Mouse (Mus musculus) NIH3T3 (cell line): Measurements from ENCODE around the gene Ppp1r12b.
A peak's percentile ranks its signal among the peaks of the same experiment; 100 is the strongest.

Experiments used
- DNase-seq: peaks from one replicate; pipeline ENCODE4 v3.0.0-alpha.2; 2012; ENCODE audit warnings: low read depth

Ppp1r12b gene

DNA sequence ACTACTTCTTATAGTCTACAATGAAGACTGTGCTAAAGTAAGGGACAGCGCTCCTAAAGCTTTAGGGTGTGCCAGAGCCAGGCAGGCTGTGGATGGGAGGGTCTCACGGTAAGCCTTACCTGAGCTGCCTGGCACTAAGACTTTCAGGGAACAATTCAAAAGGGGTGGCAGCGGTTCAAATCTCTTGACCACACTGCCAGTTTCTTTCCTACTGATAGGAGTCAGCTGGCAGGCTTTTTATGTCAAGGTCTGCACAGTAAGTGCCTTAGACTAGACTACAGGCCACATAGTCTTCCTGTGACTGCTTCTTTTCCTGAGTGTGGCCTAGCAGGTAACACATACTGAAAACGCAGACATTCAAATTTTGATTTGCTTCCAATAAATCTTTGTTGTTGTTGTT is 192.5 kb downstream of the Ppp1r12b start:
- DNase-seq, result no peak

DNA sequence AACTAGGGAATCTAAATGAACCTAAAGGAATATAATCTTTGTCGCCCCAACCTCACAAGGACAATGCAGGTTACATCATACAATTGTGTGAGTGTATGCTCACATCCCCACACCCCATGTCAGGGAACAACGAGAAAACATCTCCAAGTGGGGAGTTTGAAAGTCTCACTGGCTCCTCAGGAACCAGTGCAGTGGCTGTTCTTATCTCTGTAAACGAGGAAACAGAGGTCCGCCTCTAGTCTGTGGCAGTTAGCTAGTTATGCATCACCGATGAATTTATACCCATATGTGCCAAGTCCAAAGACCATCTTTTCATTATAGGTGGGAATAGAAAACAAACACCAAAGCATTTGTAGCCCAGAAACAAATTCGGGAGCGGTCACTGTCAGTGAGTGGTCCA is 194.2 kb downstream of the Ppp1r12b start:
- DNase-seq, result no peak

DNA sequence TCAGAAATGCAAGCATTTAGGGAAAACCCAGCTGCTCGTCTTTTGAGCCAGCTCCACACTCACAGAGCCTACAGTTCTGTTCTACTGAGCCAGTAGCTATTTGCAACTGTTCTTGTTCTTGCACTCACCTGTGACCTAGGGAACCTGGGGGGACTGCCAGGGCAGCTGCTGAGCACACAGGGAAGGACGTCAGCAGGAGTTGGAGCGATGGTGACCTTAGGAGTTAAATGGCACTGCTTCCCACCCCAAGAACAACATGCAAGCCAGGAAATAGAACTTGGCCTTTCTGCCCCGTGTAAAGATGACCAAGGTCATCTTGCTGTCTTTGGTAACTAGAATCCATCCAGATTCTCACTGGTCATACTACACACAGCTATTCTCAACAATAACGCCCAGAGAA is 195.1 kb downstream of the Ppp1r12b start:
- DNase-seq, result no peak

DNA sequence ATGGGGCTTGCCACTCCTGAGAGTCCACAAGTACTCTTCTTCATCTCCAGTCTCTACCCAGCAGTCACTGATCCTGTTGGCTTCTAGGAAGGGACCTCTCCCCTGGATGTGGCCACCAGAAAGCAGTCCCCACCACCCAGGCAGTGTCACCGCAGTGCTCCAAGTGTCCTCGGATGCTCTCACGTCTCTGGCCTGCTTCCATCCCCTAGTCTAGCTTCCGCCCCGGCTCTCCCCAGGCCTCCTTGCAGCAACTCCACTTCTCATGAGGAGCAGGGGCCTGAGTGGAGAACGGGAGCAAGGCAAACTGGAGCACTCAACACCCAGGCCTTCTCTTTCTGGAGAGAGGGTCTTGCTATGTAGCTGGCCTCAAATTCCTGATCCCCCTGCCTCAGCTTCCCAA is 196.6 kb downstream of the Ppp1r12b start:
- no peak for DNase-seq

DNA sequence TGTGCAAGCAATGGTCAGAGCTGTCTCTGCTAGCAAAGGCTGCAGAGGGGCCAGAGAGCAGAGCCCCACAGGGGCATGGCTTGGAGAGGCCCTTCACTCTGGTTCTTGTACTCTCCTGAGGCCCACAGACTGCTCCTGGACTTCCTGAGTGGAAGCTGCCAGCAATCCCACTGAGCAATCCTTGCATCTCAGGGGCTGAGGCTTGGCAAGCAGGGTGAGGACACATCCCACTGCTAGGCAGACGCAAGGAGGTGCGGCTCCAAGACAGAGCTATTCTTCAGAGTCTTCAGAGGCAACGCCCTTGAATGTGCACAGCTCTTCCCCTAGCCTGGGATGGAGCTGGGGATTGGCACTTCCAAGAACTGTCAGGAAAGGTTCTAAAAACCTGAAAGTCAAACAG is 198.5 kb downstream of the Ppp1r12b start:
- DNase-seq, result peak; percentile 62

DNA sequence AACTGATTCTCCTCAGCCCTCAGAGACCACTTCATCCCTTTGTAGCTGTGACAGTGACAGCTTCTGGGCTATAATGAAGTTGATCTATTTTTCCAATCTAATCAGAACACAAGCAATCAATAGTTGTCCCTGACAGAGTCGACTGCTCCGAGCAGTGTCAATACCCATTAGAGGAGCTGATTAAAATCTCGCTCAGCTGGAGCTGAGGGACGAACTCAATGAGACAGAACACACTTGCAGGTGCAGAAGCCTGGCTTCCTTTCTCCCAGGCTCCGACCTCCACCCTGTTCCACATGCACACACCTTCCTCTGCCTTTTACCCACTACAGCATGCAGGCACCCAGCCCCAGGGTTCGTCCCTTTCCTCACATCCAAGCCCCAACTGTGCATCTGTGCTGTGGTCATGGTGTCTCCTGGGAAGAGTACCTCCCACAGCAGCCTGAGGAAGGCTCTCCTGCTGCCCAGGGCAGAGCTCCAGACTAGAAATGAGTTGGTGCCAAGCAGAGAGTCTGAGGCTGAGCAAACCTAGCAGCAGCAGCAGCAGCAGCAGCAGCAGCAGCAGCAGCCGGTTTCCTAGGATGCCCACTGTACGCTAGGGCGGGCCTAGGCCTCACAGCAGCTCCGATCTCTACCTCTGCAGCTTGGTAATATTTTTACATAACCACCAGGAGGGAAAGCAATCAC is 199.4 kb downstream of the Ppp1r12b start:
- no peak for DNase-seq

DNA sequence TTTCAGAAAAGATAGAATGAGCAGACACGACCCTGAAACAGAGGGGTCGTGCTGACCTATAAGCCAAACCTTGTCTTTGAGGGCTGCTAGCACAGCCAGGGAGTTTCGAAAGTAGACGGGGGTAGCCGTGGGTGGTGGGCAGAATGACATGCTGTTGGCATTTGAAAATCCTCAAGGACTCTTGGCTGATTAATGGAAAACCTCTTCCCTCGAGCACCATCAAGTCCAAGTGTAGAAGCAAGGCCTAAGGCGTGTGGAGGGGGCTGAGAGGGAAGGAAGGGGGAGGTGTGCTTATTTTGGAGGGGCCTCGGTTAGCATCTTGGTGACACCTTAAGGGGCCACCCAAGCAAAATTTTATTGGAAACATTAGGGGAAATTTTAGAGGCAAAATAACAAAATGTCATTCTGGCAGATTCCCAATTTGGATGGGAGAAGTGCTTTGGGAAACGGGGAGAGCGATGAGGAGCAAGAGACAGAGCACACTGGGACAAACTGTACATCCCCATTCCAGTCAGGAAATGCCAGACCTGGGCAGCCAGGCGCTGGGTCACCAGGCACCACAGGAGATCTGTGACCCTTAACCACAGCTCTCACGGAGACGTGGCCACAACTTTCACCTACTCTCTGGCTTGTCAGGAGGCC is 200.1 kb downstream of the Ppp1r12b start:
- no peak for DNase-seq

DNA sequence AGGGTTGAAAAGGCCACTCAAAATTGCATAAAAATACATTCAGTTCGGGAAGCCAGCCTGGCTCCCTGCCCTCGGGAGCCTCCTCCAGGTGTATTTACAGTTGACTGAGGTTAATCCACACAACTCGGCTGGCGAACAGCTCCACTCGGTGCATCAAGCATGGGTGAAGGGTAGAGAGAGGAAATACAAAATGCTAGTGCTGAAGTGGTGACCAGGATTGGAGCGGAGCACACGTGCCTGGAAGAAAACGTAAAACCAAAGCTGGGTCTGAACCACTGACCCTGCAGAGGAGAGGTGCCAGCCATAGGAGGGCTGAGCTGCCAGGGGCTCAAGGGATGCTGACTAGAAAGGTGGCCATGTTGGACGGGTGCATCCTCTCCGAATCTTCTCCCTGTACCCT is 200.9 kb downstream of the Ppp1r12b start:
- no peak for DNase-seq

DNA sequence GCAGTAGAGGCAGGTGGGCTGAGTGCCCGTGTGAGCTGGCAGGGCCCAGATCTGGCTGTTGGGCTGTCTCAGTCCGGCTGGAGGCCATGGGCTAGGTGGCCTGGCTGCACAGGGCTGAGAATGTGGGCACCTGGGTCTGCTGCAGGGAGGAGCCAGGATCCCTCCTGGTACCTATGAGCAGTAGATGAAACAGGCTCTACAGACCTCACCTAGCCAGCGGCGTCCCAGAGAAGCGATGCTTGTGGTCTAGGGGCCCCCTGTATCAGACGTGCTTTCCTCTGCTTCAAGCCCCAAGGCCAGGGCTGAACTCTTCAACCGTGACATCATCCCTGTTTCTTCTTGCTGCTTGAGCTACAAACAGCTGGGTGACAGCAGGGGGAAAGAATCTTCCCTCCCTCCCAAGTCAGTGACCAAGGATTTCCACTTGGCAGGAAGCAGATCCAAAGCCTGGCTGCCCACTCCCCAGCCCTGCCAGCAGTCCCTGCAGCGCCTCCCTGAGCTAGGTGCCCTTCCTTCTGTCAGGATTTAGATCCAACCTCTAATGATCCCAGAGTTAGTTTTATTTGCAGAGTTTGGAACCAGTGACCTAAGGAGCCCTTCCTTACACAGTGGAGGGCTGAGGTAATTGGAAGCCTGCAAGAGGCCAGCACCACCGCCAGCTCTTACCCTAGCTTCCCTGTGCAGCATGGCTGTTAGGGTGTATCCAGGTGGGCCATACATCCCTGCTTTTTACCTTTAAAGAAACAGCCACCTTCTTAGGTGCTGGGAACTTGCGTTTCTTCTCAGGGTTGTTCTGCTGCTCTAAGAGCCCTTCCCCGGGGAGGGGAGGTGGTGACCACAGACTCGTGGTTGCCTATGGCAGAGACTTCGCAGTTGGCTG is 201.8 kb downstream of the Ppp1r12b start:
- peak; percentile 79 for DNase-seq

DNA sequence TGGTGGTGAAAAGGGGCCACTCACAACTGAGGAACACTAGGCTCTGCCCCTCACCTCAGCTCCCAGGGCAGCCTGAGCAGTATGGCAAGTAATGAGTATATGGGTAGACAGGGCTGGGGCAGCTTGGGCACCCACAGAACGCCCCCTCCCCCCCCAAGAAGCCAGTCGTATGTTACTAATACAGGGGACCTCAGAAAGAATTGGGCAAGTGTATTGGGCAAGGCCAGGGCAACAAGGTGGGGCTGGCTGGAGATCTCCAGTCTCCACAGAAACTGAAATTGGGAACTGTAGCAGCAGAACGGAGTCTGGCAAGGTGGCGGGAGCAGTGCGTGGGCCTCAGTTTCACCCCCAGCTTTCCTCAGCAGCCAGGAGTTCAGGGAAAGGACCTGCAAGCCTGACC is 203.3 kb downstream of the Ppp1r12b start:
- DNase-seq, result no peak

DNA sequence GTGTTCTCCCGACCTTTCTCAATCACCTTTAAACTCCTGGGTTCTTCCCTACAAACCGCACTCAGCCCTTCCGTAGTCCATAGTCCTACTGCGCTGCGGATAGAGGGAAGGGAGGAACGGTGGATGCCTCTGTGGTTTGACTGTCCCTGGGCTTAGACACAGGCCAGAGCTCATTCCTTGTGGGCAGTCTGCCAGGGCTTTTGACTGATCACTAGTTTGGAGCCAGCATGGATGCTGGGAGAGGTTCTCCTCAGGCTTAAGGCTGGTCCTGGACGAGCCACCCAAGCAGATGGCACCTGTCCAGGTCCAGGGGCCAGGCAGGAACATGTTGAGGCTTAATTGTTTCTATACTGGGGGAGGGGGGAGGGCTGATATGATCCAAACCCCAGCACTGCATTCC is 205.9 kb downstream of the Ppp1r12b start:
- DNase-seq, result peak; percentile 62

DNA sequence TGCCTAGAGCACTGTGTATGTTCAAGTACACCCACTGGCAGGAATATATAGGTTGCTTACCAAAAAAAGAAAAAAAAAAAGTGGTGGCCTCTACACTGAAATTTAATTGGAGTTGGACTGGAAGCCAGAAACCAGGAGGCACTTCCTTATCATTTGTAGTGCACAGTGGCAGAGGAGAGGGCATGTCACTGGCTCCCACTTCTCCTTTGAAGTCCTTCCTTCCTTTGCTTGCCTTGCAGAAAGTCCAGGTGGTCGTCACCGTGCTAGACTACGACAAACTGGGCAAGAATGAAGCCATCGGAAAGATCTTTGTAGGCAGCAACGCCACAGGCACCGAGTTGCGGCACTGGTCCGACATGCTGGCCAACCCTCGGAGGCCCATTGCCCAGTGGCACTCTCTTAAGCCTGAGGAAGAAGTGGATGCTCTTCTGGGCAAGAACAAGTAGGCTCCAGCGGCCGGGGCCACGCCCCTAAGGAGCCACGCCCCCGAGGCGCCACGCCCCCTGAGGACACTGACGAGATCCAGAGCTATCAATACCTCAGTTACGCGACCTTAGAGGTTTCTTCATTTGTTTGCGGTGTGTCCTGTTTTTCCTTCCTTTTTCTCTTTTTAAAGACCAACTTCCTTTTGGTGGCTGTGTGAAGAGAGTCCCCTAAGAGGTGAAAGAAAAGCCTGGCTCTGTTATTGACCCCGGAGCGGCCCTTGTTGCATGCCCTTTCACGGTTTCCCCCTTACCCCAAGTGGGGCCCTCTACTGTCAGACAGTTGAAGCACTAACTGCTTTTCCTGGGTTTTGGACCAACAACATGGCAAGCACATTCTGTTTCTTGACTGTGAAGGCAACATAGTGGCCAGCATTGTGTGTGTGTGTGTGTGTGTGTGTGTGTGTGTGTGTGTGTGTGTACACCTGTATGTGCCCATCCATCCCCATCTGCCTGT is 208.2 kb downstream of the Ppp1r12b start:
- DNase-seq, result no peak

DNA sequence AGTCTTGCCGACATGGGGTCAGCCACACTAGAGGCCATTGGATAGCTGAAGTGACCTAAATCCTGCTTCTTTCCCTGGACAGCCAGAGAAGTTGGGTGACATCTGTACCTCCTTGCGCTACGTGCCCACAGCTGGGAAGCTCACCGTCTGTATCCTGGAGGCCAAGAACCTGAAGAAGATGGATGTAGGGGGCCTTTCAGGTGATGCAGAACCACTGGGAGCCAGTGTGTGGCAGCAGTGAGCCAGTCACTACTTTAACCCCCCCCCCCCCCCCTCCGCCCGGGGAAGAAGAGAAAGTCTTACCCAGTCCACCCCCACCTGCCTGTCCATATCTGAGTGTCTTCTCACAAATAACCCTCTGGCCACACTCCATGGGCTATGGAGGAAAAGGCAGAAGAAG is 210.1 kb downstream of the Ppp1r12b start:
- DNase-seq, result peak; percentile 74

DNA sequence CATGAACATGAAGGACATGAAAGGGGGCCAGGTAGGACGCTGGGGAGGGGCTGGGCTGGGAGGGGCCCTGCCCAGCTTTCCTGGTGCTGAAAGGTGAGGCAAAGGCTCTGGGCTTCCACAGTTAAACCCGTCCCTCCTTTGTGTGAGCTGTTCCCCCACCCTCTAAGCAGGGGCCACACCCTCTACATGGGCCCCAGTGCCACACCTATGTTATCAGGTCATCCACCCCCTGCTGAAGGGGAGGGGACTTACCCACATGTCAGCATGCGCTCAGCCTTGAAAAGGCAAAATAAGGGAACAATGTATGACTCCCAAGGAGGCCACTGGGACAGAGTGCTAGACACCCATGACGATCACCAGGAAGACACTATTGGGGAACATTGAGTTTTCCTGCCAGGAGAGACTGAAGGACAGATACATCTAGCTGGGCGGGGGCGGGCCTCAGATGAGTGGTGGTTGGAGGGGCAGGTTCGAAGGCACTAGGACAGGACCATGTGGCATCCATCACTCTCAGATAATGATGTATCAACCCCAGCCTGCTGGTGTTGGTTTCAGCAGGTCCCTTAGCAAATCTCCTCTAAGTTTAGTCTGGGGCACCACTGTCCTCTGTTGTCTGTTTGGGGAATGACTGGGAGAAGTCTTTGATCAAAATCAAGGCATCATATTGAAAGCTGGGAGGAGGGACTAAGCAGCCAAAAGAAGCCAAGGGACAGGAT is 213.6 kb downstream of the Ppp1r12b start:
- no peak for DNase-seq

DNA sequence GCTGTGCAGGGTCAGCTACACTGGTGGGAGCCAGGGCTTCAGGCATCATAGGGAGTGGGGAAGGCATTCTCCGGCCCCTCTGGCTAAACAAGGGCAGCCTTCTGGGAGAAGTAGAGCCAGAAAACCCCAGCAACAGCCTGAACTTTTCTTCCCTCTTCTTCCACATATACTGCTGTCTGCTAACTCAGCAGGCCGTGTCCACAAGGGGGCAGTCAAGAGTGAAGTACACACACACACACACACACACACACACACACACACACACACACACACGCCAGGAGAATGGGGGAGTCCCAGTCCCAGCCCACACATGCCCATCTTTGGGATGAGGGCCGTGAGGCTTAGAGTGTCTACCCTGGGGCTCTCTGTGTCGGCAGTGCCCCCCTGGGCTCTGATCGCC is 214.3 kb downstream of the Ppp1r12b start:
- peak; percentile 63 for DNase-seq

DNA sequence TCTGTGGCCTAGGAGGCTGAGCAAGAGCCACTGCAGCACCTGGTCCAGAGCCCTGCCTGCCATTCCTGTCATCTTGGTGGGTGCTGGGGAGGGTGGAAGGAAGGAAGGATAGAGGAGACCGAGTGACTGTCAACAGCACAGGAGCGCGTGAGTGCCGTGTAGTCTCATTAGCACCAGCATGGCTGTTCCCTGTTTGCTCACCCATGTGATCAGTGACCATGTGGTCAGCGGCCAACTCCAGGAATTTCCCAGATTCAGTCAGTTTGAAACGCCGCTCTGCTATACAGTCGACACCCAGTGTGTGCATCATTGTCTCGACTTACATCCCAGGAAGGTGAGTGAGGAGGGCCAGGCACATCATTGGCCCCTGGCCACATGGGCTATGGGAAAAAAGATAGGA is 218.3 kb downstream of the Ppp1r12b start:
- no peak for DNase-seq

DNA sequence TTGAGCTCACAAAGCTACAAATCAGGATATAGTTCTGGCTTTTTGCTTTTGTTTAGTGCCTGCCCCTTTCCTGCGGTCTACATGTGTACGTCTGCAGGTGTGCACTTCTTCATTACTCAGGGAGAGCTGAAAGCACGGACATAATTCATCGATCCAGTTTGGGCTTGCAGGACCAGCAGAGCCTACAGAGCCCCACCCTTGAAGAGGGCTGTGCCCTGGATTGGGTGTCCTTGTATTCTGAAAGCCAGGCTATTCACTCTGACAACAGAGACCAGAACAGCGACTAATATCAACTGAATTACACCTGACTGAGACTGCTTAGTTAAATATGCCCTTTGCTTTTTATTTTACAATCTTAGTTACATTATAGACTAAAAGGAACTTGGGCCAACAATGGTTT is 222.1 kb downstream of the Ppp1r12b start:
- no peak for DNase-seq

DNA sequence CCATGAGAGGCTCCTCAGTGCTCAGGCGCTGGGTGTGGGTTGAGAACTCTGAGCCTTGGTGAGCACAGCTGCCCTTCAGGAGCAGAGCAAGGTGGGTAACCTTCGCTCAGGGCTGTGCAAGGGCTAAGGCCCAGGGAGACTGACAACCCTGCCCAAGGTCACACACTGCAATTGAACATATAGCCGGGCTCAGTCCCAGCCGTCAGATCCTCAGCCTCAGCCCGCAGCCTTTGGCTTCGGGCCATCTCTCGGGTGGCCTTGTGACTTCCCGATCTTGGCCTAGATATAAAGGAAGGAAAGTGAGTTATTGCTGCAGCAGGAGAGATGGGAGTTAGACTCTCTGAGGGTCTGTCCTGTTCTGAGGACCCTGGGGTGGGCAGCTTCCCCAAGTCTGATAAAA is 228.5 kb downstream of the Ppp1r12b start:
- DNase-seq, result no peak

DNA sequence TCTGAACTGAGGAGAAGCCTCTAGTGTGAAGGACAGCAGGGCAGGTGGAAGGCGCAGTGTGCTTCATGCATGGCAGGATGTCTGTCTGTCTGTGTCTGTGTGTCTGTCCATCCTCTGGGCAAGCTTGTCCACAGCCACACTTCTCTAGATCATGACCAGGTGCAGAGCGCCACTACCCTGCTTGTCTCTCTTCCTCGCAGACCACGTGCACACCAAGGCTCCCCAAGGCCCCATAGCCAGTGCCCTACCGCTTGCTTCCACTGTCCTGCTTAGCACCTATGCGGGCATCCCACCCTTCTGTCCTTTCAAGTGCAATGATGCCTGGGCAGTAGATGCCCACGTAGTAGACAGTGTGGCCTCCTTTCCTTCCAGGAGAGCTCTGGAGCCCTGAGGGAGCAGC is 229.3 kb downstream of the Ppp1r12b start:
- DNase-seq, result no peak

DNA sequence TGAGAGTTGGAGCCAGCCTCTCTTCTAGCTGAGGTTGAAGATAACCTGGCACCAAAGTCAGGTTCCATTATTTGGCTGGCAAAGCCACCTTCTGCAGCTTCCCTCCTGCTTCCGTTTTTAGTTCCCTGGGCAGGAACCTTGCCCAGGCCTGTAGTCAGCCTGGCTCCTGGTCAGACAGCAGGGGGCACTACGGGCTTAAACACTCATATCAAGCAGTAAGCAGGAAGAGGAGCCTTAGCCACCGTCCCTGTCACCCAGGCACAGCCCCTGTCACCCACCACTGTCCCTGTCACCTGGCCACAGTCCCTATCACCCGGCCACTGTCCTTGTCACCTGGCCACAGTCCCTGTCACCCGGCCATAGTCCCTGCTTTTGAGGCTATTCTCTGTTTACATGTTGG is 230.5 kb downstream of the Ppp1r12b start:
- DNase-seq, result peak; percentile 81

DNA sequence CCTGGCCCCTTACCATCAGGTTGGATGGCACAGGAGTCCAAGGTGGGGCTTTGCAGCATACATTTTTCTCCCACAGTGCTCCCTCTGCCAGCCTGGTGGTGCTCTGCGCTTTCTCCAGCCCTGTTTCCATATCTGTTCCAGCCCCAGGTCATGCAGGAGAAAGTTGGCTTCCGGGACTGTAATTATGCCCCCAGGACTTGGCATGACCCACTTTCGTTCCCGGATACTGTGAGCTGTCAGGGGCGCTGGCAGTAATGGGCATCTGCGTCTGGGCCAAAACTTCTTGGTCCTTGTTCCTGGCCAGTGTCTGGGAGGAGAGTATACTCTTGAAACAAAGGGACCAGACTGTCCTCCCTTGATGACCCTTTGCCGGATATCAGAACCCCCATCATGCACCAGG is 232.9 kb downstream of the Ppp1r12b start:
- DNase-seq, result no peak
